Mouse (Mus musculus) forebrain, embryonic 16.5 days (tissue): ENCODE measurements at regions not wholly inside any gene's neighbourhood (a gene's known extent, or its start where the extent isn't known, plus 50 kb on each side); places are given as distances from the start of the nearest gene placed in this dataset.

Experiments used
- ATAC-seq: fragments of 200-750 bp; cut with Nextera tagmentation; 2 replicates; pipeline ENCODE4 v1.8.0; 2017; ENCODE audit warnings: mild to moderate bottlenecking, moderate library complexity
- H3K27ac ChIP-seq: fragments of 300-500 bp; sonication (generic); 2 replicates; pipeline ENCODE4 v1.5.1; 2014; ENCODE audit warnings: low read length, control low read depth
- H3K27me3 ChIP-seq: fragments of 300-500 bp; sonication (generic); replicated peaks from 2 replicates; pipeline ENCODE4 v1.6.1; 2014; ENCODE audit warnings: low read length; ENCODE audit not compliant: control insufficient read depth, insufficient read depth
- H3K36me3 ChIP-seq: fragments of 300-500 bp; sonication (generic); 2 replicates; pipeline ENCODE4 v1.6.1; 2014; ENCODE audit not compliant: control insufficient read depth, insufficient read depth
- H3K4me1 ChIP-seq: fragments of 300-500 bp; sonication (generic); replicated peaks from 2 replicates; pipeline ENCODE4 v1.6.1; 2014; ENCODE audit warnings: low read length; ENCODE audit not compliant: control insufficient read depth, insufficient read depth
- H3K4me2 ChIP-seq: fragments of 300-500 bp; sonication (generic); 2 replicates; pipeline ENCODE4 v1.6.1; 2014; ENCODE audit warnings: mild to moderate bottlenecking, low read length, control low read depth
- H3K4me3 ChIP-seq: fragments of 300-500 bp; sonication (generic); replicated peaks from 2 replicates; pipeline ENCODE4 v1.5.1; 2014; ENCODE audit warnings: mild to moderate bottlenecking, low read length, control low read depth
- H3K9ac ChIP-seq: fragments of 300-500 bp; sonication (generic); replicated peaks from 2 replicates; pipeline ENCODE4 v1.6.1; 2014; ENCODE audit warnings: low read depth, low read length, control low read depth
- H3K9me3 ChIP-seq: fragments of 300-500 bp; sonication (generic); 2 replicates; pipeline ENCODE4 v1.6.1; 2016; ENCODE audit warnings: low read length; ENCODE audit not compliant: control insufficient read depth
- WGBS: fragments of 180-500 bp; shearing (Covaris S2); extraction: QIAGEN DNeasy Blood & Tissue Kit; methylation state at CpG from one replicate; pipeline ENCODE4 v1.1.7; 2014; 5-methylcytosine and 5-hydroxymethylcytosine counted together

DNA sequence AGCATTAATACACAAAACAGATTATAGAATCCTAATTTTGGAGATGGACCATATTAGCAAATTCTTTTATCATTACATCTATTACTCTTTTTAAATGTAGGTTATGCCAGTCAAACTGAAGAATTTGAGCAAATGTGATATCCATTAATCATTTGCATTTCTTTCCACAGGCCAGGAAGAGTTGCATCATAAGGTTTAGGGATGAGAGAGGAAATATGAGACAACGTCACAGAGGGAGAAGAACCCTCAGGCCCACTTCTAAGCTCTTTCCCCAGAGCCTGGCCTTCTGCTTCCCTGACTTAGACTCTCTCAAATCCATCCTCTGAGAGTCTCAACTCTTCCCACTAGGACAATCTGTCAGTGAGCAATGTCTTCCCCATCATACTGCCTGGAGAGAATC is 126.3 kb upstream of the Cited2 start:
- Histone ChIP-seq H3K36me3 (no peaks in the 10 kb centered on the region), H3K27ac (no peak overlapping the region), H3K4me3 (no peak overlapping the region), H3K9me3 (no peaks in the 10 kb centered on the region), H3K4me1 (no peaks in the 10 kb centered on the region), H3K27me3 (no peaks in the 10 kb centered on the region), H3K4me2 (no peak overlapping the region), H3K9ac (no peak overlapping the region)
- 75% methylated on average over 1 of the region's 1 CpGs for WGBS
- no peak for ATAC-seq

DNA sequence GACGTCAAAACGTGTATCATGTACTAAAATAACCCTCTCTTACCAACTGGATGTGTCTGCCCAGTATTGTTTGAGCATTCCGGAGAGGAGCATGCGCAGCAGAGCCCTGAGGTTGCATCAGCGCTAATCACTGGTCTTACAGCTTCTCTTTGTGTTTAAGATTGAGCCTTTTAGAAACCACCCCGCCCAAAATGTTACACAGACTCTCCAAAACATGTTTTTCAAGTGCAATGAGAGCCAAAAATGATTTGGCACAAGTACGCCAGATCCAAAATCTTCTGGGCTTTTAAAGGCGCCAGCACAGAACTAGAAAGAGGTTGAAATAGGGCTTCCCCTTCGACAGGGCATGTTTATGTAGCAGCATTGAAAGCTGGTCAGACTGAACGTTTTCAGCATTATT is 123.8 kb upstream of the Cited2 start:
- Histone ChIP-seq H3K4me3 (no peak overlapping the region), H3K27ac (no peak overlapping the region), H3K4me1 (no peaks in the 10 kb centered on the region), H3K9ac (no peak overlapping the region), H3K36me3 (no peaks in the 10 kb centered on the region), H3K27me3 (no peaks in the 10 kb centered on the region), H3K9me3 (no peaks in the 10 kb centered on the region), H3K4me2 (no peak overlapping the region)
- ATAC-seq: peak; percentile 76
- WGBS: 59% methylated on average over 10 of the region's 10 CpGs

DNA sequence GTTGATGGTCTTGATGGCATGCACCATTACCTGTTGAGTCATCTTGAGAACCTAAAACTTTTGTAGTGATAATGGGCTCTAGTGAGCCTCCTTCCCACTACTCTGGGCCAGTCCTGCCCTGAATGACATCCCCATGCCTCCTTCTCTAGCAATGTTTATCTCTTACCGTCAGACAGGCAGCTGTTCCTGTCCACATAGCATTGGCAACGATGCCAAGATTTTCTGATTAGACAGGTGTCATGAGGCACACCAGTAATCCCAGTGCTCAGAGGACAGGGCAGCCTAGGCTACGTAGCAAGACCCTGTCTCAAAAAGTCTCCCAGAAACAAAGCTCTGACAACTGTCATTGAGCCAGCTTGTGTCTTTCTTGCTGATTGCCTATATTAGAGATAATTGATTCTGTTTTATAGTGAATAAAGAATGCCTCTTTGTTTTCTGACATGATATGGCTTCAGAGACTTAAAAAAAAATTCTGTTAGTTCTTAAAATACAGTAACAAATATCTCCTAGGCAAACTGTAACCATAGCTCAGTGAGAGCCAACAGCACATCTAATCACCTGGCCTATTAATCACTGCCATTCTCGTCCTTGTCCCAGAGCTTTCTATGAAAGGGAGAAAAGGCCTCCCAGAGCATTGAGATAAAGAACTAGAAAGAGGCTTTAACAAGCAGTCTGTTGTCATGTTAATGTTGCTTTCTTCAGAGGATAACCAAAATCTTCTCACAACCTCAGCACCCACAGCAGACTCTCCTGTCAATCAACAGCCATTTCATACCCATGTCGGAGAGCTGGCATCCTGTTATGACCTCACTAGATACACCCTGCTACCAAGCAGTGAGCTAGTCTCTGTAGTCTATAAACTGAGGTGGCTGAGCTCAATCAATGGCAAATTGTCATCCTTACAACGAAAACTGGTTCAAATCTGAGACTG is 122.9 kb upstream of the Cited2 start:
- 28% methylated on average over 6 of the region's 6 CpGs for WGBS
- ATAC-seq: peak; percentile 70
- H3K36me3 ChIP-seq: no peaks in the 10 kb centered on the region

GRCm38 (mm10) chr10:17600762-17601108 is 122.3 kb upstream of the Cited2 start:
- no peak overlapping the region for H3K4me3 ChIP-seq
- H3K9me3 ChIP-seq: no peaks in the 10 kb centered on the region
- no peak overlapping the region for H3K27ac ChIP-seq
- H3K4me2 ChIP-seq: no peak overlapping the region
- no peaks in the 10 kb centered on the region for H3K27me3 ChIP-seq
- no peak for ATAC-seq
- no peaks in the 10 kb centered on the region for H3K4me1 ChIP-seq
- H3K36me3 ChIP-seq: no peaks in the 10 kb centered on the region
- H3K9ac ChIP-seq: no peak overlapping the region
- WGBS: 82% methylated on average over 3 of the region's 3 CpGs

More for the DNA sequence above, 122.9 kb upstream of the Cited2 start:
- H3K4me1 ChIP-seq: no peaks in the 10 kb centered on the region
- no peak overlapping the region for H3K9ac ChIP-seq
- no peak overlapping the region for H3K4me2 ChIP-seq
- no peak overlapping the region for H3K27ac ChIP-seq
- no peak overlapping the region for H3K4me3 ChIP-seq
- no peaks in the 10 kb centered on the region for H3K27me3 ChIP-seq
- no peaks in the 10 kb centered on the region for H3K9me3 ChIP-seq

GRCm38 (mm10) chr10:17602446-17602845 is 120.6 kb upstream of the Cited2 start:
- H3K27ac ChIP-seq: no peak overlapping the region
- no peak for ATAC-seq
- H3K4me2 ChIP-seq: no peak overlapping the region
- no peaks in the 10 kb centered on the region for H3K9me3 ChIP-seq
- no peak overlapping the region for H3K4me3 ChIP-seq
- no peak overlapping the region for H3K9ac ChIP-seq
- 90% methylated on average over 2 of the region's 2 CpGs for WGBS
- no peaks in the 10 kb centered on the region for H3K4me1 ChIP-seq
- no peaks in the 10 kb centered on the region for H3K27me3 ChIP-seq
- H3K36me3 ChIP-seq: no peaks in the 10 kb centered on the region

GRCm38 (mm10) chr10:17608220-17608619 is 114.8 kb upstream of the Cited2 start:
- H3K4me1 ChIP-seq: 0 out of 2 replicates have a peak, but pooled peaks cover 3% of the 10 kb centered on the region
- no peak overlapping the region for H3K4me3 ChIP-seq
- ATAC-seq: peak; percentile 84
- no peak overlapping the region for H3K4me2 ChIP-seq
- H3K27me3 ChIP-seq: no peaks in the 10 kb centered on the region
- no peaks in the 10 kb centered on the region for H3K9me3 ChIP-seq
- H3K9ac ChIP-seq: no peak overlapping the region
- 49% methylated on average over 7 of the region's 7 CpGs for WGBS
- no peaks in the 10 kb centered on the region for H3K36me3 ChIP-seq
- no peak overlapping the region for H3K27ac ChIP-seq

GRCm38 (mm10) chr10:17610592-17610991 is 112.4 kb upstream of the Cited2 start:
- ATAC-seq: no peak
- no peak overlapping the region for H3K9ac ChIP-seq
- H3K27me3 ChIP-seq: no peaks in the 10 kb centered on the region
- no peak overlapping the region for H3K4me3 ChIP-seq
- WGBS: 89% methylated on average over 7 of the region's 7 CpGs
- H3K9me3 ChIP-seq: no peaks in the 10 kb centered on the region
- H3K27ac ChIP-seq: no peak overlapping the region
- no peaks in the 10 kb centered on the region for H3K36me3 ChIP-seq
- no peak overlapping the region for H3K4me2 ChIP-seq
- 0 out of 2 replicates have a peak, but pooled peaks cover 3% of the 10 kb centered on the region for H3K4me1 ChIP-seq

GRCm38 (mm10) chr10:17613281-17613680 is 109.7 kb upstream of the Cited2 start:
- ATAC-seq: no peak
- Histone ChIP-seq H3K4me3 (no peak overlapping the region), H3K27ac (no peak overlapping the region), H3K9ac (no peak overlapping the region), H3K4me1 (0 out of 2 replicates have a peak, but pooled peaks cover 2% of the 10 kb centered on the region), H3K27me3 (no peaks in the 10 kb centered on the region), H3K9me3 (no peaks in the 10 kb centered on the region), H3K36me3 (no peaks in the 10 kb centered on the region), H3K4me2 (no peak overlapping the region)
- WGBS: 98% methylated on average over 3 of the region's 3 CpGs

GRCm38 (mm10) chr10:17618024-17618423 is 105.0 kb upstream of the Cited2 start:
- Histone ChIP-seq H3K27ac (no peak overlapping the region), H3K9ac (no peak overlapping the region), H3K4me2 (no peak overlapping the region), H3K9me3 (no peaks in the 10 kb centered on the region), H3K4me1 (no peaks in the 10 kb centered on the region), H3K27me3 (no peaks in the 10 kb centered on the region), H3K4me3 (no peak overlapping the region), H3K36me3 (no peaks in the 10 kb centered on the region)
- ATAC-seq: no peak
- WGBS: 82% methylated on average over 1 of the region's 1 CpGs
